Mouse (Mus musculus) inflammation-experienced regulatory T-cells (primary cell): ENCODE data around the gene Prelid3b. TPM values are rescaled to one million over a fixed set of nuclear protein-coding genes. Genes with fewer than 3 reads are reported as not detected.

ENCODE experiments used
- polyA plus RNA-seq, 2 experiments: library from polyadenylated mRNA; unstranded; fragments of 100-300 nt; shearing (Covaris generic); gene quantifications; one replicate each; pipeline ENCODE4 v1.2.1; 2017

Prelid3b gene
- polyA plus RNA-seq: 10 to 100 TPM; 77.1 to 77.7 TPM

GRCm38 (mm10) chr2:174472818-174473549, at the start of gene Prelid3b:
Gene Prelid3b, minus strand, starts transcription at chr2:174473081.

GRCm38 (mm10) chr2:174463789-174464523, 8.9 kb downstream of the Prelid3b start, which contains the start of gene Atp5e:
Gene Atp5e, minus strand, starts transcription at chr2:174464105.

GRCm38 (mm10) chr2:174450353-174450752, 22.5 kb downstream of the Prelid3b start, which contains the start of gene Tubb1:
Gene Tubb1, plus strand, starts transcription at chr2:174450695.

GRCm38 (mm10) chr2:174438737-174439449, 34.0 kb downstream of the Prelid3b start, which contains the start of gene Ctsz:
Gene Ctsz, minus strand, starts transcription at chr2:174439039.

GRCm38 (mm10) chr2:174415731-174416310, 57.1 kb downstream of the Prelid3b start, which contains the start of gene Nelfcd:
Gene Nelfcd, plus strand, starts transcription at chr2:174415804.

Other genes starting within 250 kb of the Prelid3b start
- gene Gnas, start 188.8 kb downstream of the Prelid3b start, polyA plus RNA-seq: 100 to 1,000 TPM; 724 to 791 TPM
- gene Gm20721, start 126.4 kb downstream of the Prelid3b start, polyA plus RNA-seq: 1 to 10 TPM; 4.0 to 7.2 TPM
- 10 to 100 TPM; 64.7 to 75.5 TPM for gene Nelfcd, start 57.3 kb downstream of the Prelid3b start, polyA plus RNA-seq
- 100 to 1,000 TPM in 1 of 2 experiments, 10 to 100 TPM in 1; 70.3 to 108 TPM for gene Ctsz, start 34.0 kb downstream of the Prelid3b start, polyA plus RNA-seq
- not detected for gene Tubb1, start 22.4 kb downstream of the Prelid3b start, polyA plus RNA-seq
- 100 to 1,000 TPM; 367 to 390 TPM for gene Atp5e, start 9.0 kb downstream of the Prelid3b start, polyA plus RNA-seq
- 10 to 100 TPM in 1 of 2 experiments, 1 to 10 TPM in 1; 8.3 to 15.1 TPM for gene Zfp831, start 170.5 kb upstream of the Prelid3b start, polyA plus RNA-seq